Mouse (Mus musculus) lung, embryonic 14.5 days (tissue): ENCODE data around the gene Tbc1d17. TPM values are rescaled to one million over a fixed set of nuclear protein-coding genes. Genes with fewer than 3 reads are reported as not detected.

Experiments
- ATAC-seq: fragments of 200-750 bp; cut with Nextera tagmentation; 2 replicates; pipeline ENCODE4 v1.8.0; 2017; ENCODE audit warnings: mild to moderate bottlenecking, moderate TSS enrichment, moderate library complexity; ENCODE audit not compliant: insufficient read depth
- DNase-seq: peaks from one replicate; pipeline ENCODE4 v3.0.0-alpha.2; 2015
- H3K27ac ChIP-seq: fragments of 300-500 bp; sonication (generic); 2 replicates; pipeline ENCODE4 v1.5.1; 2014; ENCODE audit warnings: low read depth, mild to moderate bottlenecking, moderate library complexity
- H3K27me3 ChIP-seq: fragments of 300-500 bp; sonication (generic); 2 replicates; pipeline ENCODE4 v1.6.1; 2014; ENCODE audit warnings: low read length, control low read depth; ENCODE audit not compliant: insufficient read depth
- H3K36me3 ChIP-seq: fragments of 300-500 bp; sonication (generic); 2 replicates; pipeline ENCODE4 v1.6.1; 2014; ENCODE audit warnings: control low read depth; ENCODE audit not compliant: insufficient read depth
- H3K4me1 ChIP-seq: fragments of 300-500 bp; sonication (generic); 2 replicates; pipeline ENCODE4 v1.6.1; 2014; ENCODE audit warnings: antibody characterized with exemption, control low read depth; ENCODE audit not compliant: insufficient read depth
- H3K4me2 ChIP-seq: fragments of 300-500 bp; sonication (generic); 2 replicates; pipeline ENCODE4 v1.6.1; 2014; ENCODE audit warnings: mild to moderate bottlenecking
- H3K4me3 ChIP-seq: fragments of 300-500 bp; sonication (generic); 2 replicates; pipeline ENCODE4 v1.5.1; 2014; ENCODE audit warnings: low read depth, low read length
- H3K9ac ChIP-seq: fragments of 300-500 bp; sonication (generic); 2 replicates; pipeline ENCODE4 v1.6.1; 2014
- H3K9me3 ChIP-seq: fragments of 300-500 bp; sonication (generic); 2 replicates; pipeline ENCODE4 v1.6.1; 2016; ENCODE audit warnings: low read depth, low read length, control low read depth
- CTCF ChIP-seq: IDR thresholded peaks from 2 replicates; pipeline ENCODE4 v1.5.1; 2016; ENCODE audit warnings: antibody characterized with exemption, low read depth
- WGBS: fragments of 180-500 bp; shearing (Covaris S2); extraction: QIAGEN DNeasy Blood & Tissue Kit; methylation state at CpG from one replicate; pipeline ENCODE4 v1.1.7; 2014; 5-methylcytosine and 5-hydroxymethylcytosine counted together
- polyA plus RNA-seq: library from polyadenylated mRNA; unstranded; fragments of >200 nt; fragmentation: Nextera tagmentation; extraction: Ambion mirVana; gene quantifications from 2 replicates; pipeline ENCODE4 v1.2.1, GENCODE M21; 2014

Gene Tbc1d17
- polyA plus RNA-seq, 1 experiment from 2014 or later, result 73.7 TPM

DNA sequence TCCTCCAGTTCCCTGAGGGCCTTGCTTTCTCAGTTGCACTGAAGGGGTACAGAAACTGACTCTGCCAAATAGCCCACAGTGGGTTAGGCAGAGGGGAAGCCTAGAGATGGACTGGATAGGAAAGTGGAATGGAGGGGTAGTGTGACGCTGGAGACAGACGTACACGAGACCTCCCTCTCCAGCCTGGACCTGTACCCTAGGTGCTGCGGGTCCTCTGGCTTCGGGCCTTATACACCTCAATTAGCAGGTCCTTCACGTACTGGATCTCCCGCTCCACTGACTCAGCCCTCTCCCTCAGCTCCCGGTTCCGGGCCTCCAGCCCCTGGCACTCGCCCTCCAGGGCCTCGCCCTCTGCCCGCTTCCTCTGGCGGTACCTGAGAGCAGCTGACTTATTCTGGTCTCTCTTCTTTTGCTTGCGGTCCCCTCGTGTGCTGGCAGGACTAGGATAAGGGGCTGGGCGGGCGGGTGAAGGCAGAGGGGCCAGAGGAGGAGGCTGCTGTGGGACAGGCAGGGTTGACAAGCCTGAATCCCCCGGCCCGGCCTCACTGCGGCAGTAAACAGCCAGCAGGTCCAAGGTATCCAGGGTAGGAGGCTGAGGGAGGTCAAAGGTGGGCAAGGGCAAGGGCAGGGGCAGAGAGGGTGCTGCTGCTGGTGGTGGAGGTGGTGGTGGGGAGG is 36.1 kb downstream of the Tbc1d17 start:
- no peak for ATAC-seq
- WGBS, result 91% methylated on average over 20 of the region's 20 CpGs
- no peak overlapping the region for H3K9ac ChIP-seq
- peaks cover 8% of the 10 kb centered on the region; the same call in 1 of the 2 replicates for H3K4me1 ChIP-seq
- no peak overlapping the region for H3K27ac ChIP-seq
- H3K36me3 ChIP-seq, result peaks cover 25% of the 10 kb centered on the region
- no peaks in the 10 kb centered on the region for H3K27me3 ChIP-seq
- TF ChIP-seq CTCF, result no peak
- H3K4me3 ChIP-seq, result no peak overlapping the region
- H3K9me3 ChIP-seq, result no peaks in the 10 kb centered on the region
- H3K4me2 ChIP-seq, result no peak overlapping the region
- no peak for DNase-seq

GRCm38 (mm10) chr7:44810819-44811557 is 37.9 kb downstream of the Tbc1d17 start:
- TF ChIP-seq CTCF, result no peak
- H3K4me3 ChIP-seq, result no peak overlapping the region
- H3K27ac ChIP-seq, result no peak overlapping the region
- no peak overlapping the region for H3K9ac ChIP-seq
- 88% methylated on average over 7 of the region's 7 CpGs for WGBS
- H3K9me3 ChIP-seq, result no peaks in the 10 kb centered on the region
- H3K4me2 ChIP-seq, result no peak overlapping the region
- H3K36me3 ChIP-seq, result peaks cover 25% of the 10 kb centered on the region
- DNase-seq (no peak), ATAC-seq (no peak)
- H3K4me1 ChIP-seq, result 0 out of 2 replicates have a peak, but pooled peaks cover 3% of the 10 kb centered on the region
- H3K27me3 ChIP-seq, result no peaks in the 10 kb centered on the region

GRCm38 (mm10) chr7:44810365-44810764 is 38.5 kb downstream of the Tbc1d17 start:
- Histone ChIP-seq H3K4me3 (no peak overlapping the region), H3K27ac (no peak overlapping the region), H3K9ac (no peak overlapping the region), H3K4me2 (no peak overlapping the region), H3K36me3 (peaks cover 25% of the 10 kb centered on the region), H3K27me3 (no peaks in the 10 kb centered on the region), H3K9me3 (no peaks in the 10 kb centered on the region), H3K4me1 (0 out of 2 replicates have a peak, but pooled peaks cover 3% of the 10 kb centered on the region)
- no peak for TF ChIP-seq CTCF
- no peak for DNase-seq
- ATAC-seq, result no peak
- WGBS, result 74% methylated on average over 4 of the region's 4 CpGs

- Histone ChIP-seq H3K4me2 (no peak overlapping the region), H3K9ac (no peak overlapping the region), H3K36me3 (peaks cover 22% of the 10 kb centered on the region), H3K4me3 (no peak overlapping the region), H3K4me1 (no peaks in the 10 kb centered on the region), H3K27me3 (no peaks in the 10 kb centered on the region), H3K9me3 (no peaks in the 10 kb centered on the region), H3K27ac (no peak overlapping the region)
- 83% methylated on average over 3 of the region's 3 CpGs for WGBS
- ATAC-seq (no peak), DNase-seq (no peak)
- TF ChIP-seq CTCF, result no peak
Measured at GRCm38 (mm10) chr7:44809466-44809865, 39.4 kb downstream of the Tbc1d17 start.

DNA sequence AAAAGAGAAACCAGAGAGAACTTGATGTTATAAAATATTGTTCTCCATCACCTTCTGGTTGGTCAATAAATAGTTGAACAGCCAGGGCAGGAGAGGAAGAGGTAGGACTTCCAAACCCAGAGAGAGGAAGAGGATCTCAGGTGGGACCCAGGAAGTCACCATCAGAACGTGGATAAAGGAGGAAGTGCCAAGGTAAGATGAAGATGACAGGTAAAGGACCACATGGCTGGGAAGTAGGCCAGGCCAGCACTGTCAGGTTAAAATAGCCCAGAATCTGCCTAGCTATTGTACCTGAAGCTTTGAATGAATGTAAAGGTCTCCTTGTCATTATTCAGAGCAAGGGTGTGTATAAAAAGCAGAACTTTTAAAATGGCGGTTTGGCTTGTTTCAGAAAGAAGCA is 40.0 kb downstream of the Tbc1d17 start:
- DNase-seq (no peak), ATAC-seq (no peak)
- Histone ChIP-seq H3K4me3 (no peak overlapping the region), H3K4me1 (no peaks in the 10 kb centered on the region), H3K27me3 (no peaks in the 10 kb centered on the region), H3K9ac (no peak overlapping the region), H3K4me2 (no peak overlapping the region), H3K27ac (no peak overlapping the region), H3K36me3 (peaks cover 17% of the 10 kb centered on the region), H3K9me3 (no peaks in the 10 kb centered on the region)
- WGBS, result 77% methylated on average over 2 of the region's 2 CpGs
- no peak for TF ChIP-seq CTCF

GRCm38 (mm10) chr7:44792781-44793180 is 56.1 kb downstream of the Tbc1d17 start:
- Histone ChIP-seq H3K9me3 (no peaks in the 10 kb centered on the region), H3K4me2 (no peak overlapping the region), H3K4me1 (no peaks in the 10 kb centered on the region), H3K27ac (no peak overlapping the region), H3K9ac (no peak overlapping the region), H3K27me3 (no peaks in the 10 kb centered on the region), H3K4me3 (no peak overlapping the region), H3K36me3 (no peaks in the 10 kb centered on the region)
- DNase-seq (no peak), ATAC-seq (no peak)
- TF ChIP-seq CTCF, result no peak
- 78% methylated on average over 6 of the region's 6 CpGs for WGBS

GRCm38 (mm10) chr7:44790066-44790465 is 58.8 kb downstream of the Tbc1d17 start:
- no peak overlapping the region for H3K27ac ChIP-seq
- H3K4me3 ChIP-seq, result no peak overlapping the region
- no peak overlapping the region for H3K9ac ChIP-seq
- no peaks in the 10 kb centered on the region for H3K27me3 ChIP-seq
- no peak for DNase-seq
- H3K9me3 ChIP-seq, result no peaks in the 10 kb centered on the region
- no peaks in the 10 kb centered on the region for H3K36me3 ChIP-seq
- no peak for TF ChIP-seq CTCF
- ATAC-seq, result no peak
- 53% methylated on average over 4 of the region's 4 CpGs for WGBS
- no peaks in the 10 kb centered on the region for H3K4me1 ChIP-seq
- no peak overlapping the region for H3K4me2 ChIP-seq
